Mouse (Mus musculus) lung, embryonic 16.5 days (tissue): ENCODE results near the gene Mamdc2. TPM values are rescaled to one million over a fixed set of nuclear protein-coding genes. Genes with fewer than 3 reads are reported as not detected.
A peak's percentile ranks its signal among the peaks of the same experiment; 100 is the strongest.
"Not testable (repeated sequence)": the region's sequence is repeated elsewhere in the genome, so short reads cannot be mapped to it uniquely, and the experiment has no call there.

Experiments used
- ATAC-seq: fragments of 200-750 bp; cut with Nextera tagmentation; 2 replicates; pipeline ENCODE4 v1.8.0; 2017; ENCODE audit warnings: low read depth, mild to moderate bottlenecking, moderate library complexity
- H3K27ac ChIP-seq: fragments of 300-500 bp; sonication (generic); 2 replicates; pipeline ENCODE4 v1.5.1; 2014; ENCODE audit warnings: mild to moderate bottlenecking, control low read depth, low read length
- H3K27me3 ChIP-seq: fragments of 300-500 bp; sonication (generic); 2 replicates; pipeline ENCODE4 v1.6.1; 2014; ENCODE audit warnings: low read depth, low read length, mixed read lengths; ENCODE audit not compliant: control insufficient read depth, insufficient read depth
- H3K36me3 ChIP-seq: fragments of 300-500 bp; sonication (generic); 2 replicates; pipeline ENCODE4 v1.6.1; 2014; ENCODE audit warnings: low read length; ENCODE audit not compliant: control insufficient read depth, insufficient read depth
- H3K4me1 ChIP-seq: fragments of 300-500 bp; sonication (generic); replicated peaks from 2 replicates; pipeline ENCODE4 v1.6.1; 2014; ENCODE audit warnings: low read length, mixed read lengths; ENCODE audit not compliant: control insufficient read depth, insufficient read depth
- H3K4me2 ChIP-seq: fragments of 300-500 bp; sonication (generic); 2 replicates; pipeline ENCODE4 v1.6.1; 2014; ENCODE audit warnings: low read depth, low read length, control low read depth
- H3K4me3 ChIP-seq: fragments of 300-500 bp; sonication (generic); 2 replicates; pipeline ENCODE4 v1.5.1; 2014; ENCODE audit warnings: mild to moderate bottlenecking, low read length, control low read depth
- H3K9ac ChIP-seq: fragments of 300-500 bp; sonication (generic); 2 replicates; pipeline ENCODE4 v1.6.1; 2014; ENCODE audit warnings: low read length, control low read depth
- H3K9me3 ChIP-seq: fragments of 300-500 bp; sonication (generic); 2 replicates; pipeline ENCODE4 v1.6.1; 2016; ENCODE audit warnings: low read length; ENCODE audit not compliant: control insufficient read depth
- WGBS: fragments of 180-500 bp; shearing (Covaris S2); extraction: QIAGEN DNeasy Blood & Tissue Kit; methylation state at CpG from one replicate; pipeline ENCODE4 v1.1.7; 2014; 5-methylcytosine and 5-hydroxymethylcytosine counted together
- polyA plus RNA-seq: library from polyadenylated mRNA; unstranded; fragments of >200 nt; fragmentation: Nextera tagmentation; extraction: Ambion mirVana; gene quantifications from 2 replicates; pipeline ENCODE4 v1.2.1, GENCODE M21; 2015

The Mamdc2 gene
- polyA plus RNA-seq, 1 experiment from 2014 or later, result 5.2 TPM

GRCm38 (mm10) chr19:23485940-23486600, 37.8 kb upstream of the Mamdc2 start:
- no peak overlapping the region for H3K27ac ChIP-seq
- no peak overlapping the region for H3K4me2 ChIP-seq
- no peaks in the 10 kb centered on the region for H3K9me3 ChIP-seq
- no peaks in the 10 kb centered on the region for H3K4me1 ChIP-seq
- H3K9ac ChIP-seq, result no peak overlapping the region
- no peaks in the 10 kb centered on the region for H3K36me3 ChIP-seq
- H3K27me3 ChIP-seq, result no peaks in the 10 kb centered on the region
- ATAC-seq, result peak; percentile 50
- 42% methylated on average over 7 of the region's 7 CpGs for WGBS
- H3K4me3 ChIP-seq, result no peak overlapping the region

- not testable (repeated sequence) for H3K9ac ChIP-seq, H3K4me1 ChIP-seq, H3K36me3 ChIP-seq, H3K27me3 ChIP-seq, ATAC-seq, H3K27ac ChIP-seq, H3K9me3 ChIP-seq, H3K4me2 ChIP-seq, H3K4me3 ChIP-seq
- 81% methylated on average over 2 of the region's 2 CpGs for WGBS
These were observed 34.3 kb upstream of the Mamdc2 start for GRCm38 (mm10) chr19:23482571-23482970.

GRCm38 (mm10) chr19:23479597-23479967, 31.3 kb upstream of the Mamdc2 start:
- Histone ChIP-seq H3K4me3 (no peak overlapping the region), H3K4me2 (no peak overlapping the region), H3K4me1 (peaks cover 5% of the 10 kb centered on the region; the same call in 1 of the 2 replicates), H3K27ac (no peak overlapping the region), H3K9ac (no peak overlapping the region), H3K9me3 (no peaks in the 10 kb centered on the region), H3K36me3 (no peaks in the 10 kb centered on the region), H3K27me3 (no peaks in the 10 kb centered on the region)
- ATAC-seq, result peak; percentile 63; the same call in 1 of the 2 replicates

- peaks cover 5% of the 10 kb centered on the region; the same call in 1 of the 2 replicates for H3K4me1 ChIP-seq
- no peak overlapping the region for H3K4me3 ChIP-seq
- H3K9ac ChIP-seq, result no peak overlapping the region
- no peaks in the 10 kb centered on the region for H3K36me3 ChIP-seq
- no peaks in the 10 kb centered on the region for H3K9me3 ChIP-seq
- peak; percentile 55; the same call in 1 of the 2 replicates for ATAC-seq
- no peaks in the 10 kb centered on the region for H3K27me3 ChIP-seq
- WGBS, result 11% methylated on average over 10 of the region's 10 CpGs
- 0 out of 2 replicates have a peak overlapping the region, but pooled peaks have one; percentile 12 for H3K27ac ChIP-seq
- no peak overlapping the region for H3K4me2 ChIP-seq
These were observed 30.8 kb upstream of the Mamdc2 start for GRCm38 (mm10) chr19:23478895-23479596.

GRCm38 (mm10) chr19:23477826-23478225, 29.6 kb upstream of the Mamdc2 start:
- Histone ChIP-seq H3K4me2 (no peak overlapping the region), H3K36me3 (no peaks in the 10 kb centered on the region), H3K9ac (no peak overlapping the region), H3K4me1 (peaks cover 5% of the 10 kb centered on the region; the same call in 1 of the 2 replicates), H3K27ac (no peak overlapping the region), H3K9me3 (no peaks in the 10 kb centered on the region), H3K27me3 (no peaks in the 10 kb centered on the region), H3K4me3 (no peak overlapping the region)
- ATAC-seq, result no peak
- WGBS, result 61% methylated on average over 6 of the region's 6 CpGs

GRCm38 (mm10) chr19:23467866-23468265, 19.6 kb upstream of the Mamdc2 start:
- H3K9ac ChIP-seq, result no peak overlapping the region
- no peaks in the 10 kb centered on the region for H3K27me3 ChIP-seq
- no peak overlapping the region for H3K4me3 ChIP-seq
- no peaks in the 10 kb centered on the region for H3K36me3 ChIP-seq
- ATAC-seq, result no peak
- H3K4me2 ChIP-seq, result no peak overlapping the region
- 37% methylated on average over 1 of the region's 1 CpGs for WGBS
- H3K27ac ChIP-seq, result no peak overlapping the region
- H3K4me1 ChIP-seq, result no peaks in the 10 kb centered on the region
- no peaks in the 10 kb centered on the region for H3K9me3 ChIP-seq

GRCm38 (mm10) chr19:23467011-23467410, 18.8 kb upstream of the Mamdc2 start:
- no peaks in the 10 kb centered on the region for H3K4me1 ChIP-seq
- 68% methylated on average over 2 of the region's 2 CpGs for WGBS
- no peaks in the 10 kb centered on the region for H3K36me3 ChIP-seq
- no peak overlapping the region for H3K9ac ChIP-seq
- ATAC-seq, result no peak
- H3K4me3 ChIP-seq, result no peak overlapping the region
- H3K27me3 ChIP-seq, result no peaks in the 10 kb centered on the region
- no peaks in the 10 kb centered on the region for H3K9me3 ChIP-seq
- no peak overlapping the region for H3K27ac ChIP-seq
- no peak overlapping the region for H3K4me2 ChIP-seq

- Histone ChIP-seq H3K4me2 (no peak overlapping the region), H3K27ac (no peak overlapping the region), H3K9me3 (no peaks in the 10 kb centered on the region), H3K4me1 (no peaks in the 10 kb centered on the region), H3K36me3 (no peaks in the 10 kb centered on the region), H3K27me3 (no peaks in the 10 kb centered on the region), H3K4me3 (no peak overlapping the region), H3K9ac (no peak overlapping the region)
- 19% methylated on average over 4 of the region's 4 CpGs for WGBS
- ATAC-seq, result no peak
These were observed 9.2 kb upstream of the Mamdc2 start for GRCm38 (mm10) chr19:23457492-23457891.

- ATAC-seq, result no peak
- H3K36me3 ChIP-seq, result no peaks in the 10 kb centered on the region
- no peaks in the 10 kb centered on the region for H3K9me3 ChIP-seq
- no peak overlapping the region for H3K9ac ChIP-seq
- WGBS, result 47% methylated on average over 4 of the region's 4 CpGs
- no peaks in the 10 kb centered on the region for H3K27me3 ChIP-seq
- H3K4me1 ChIP-seq, result peaks cover 5% of the 10 kb centered on the region; the same call in 1 of the 2 replicates
- no peak overlapping the region for H3K27ac ChIP-seq
- H3K4me3 ChIP-seq, result no peak overlapping the region
- no peak overlapping the region for H3K4me2 ChIP-seq
These were observed 3.1 kb upstream of the Mamdc2 start for GRCm38 (mm10) chr19:23451361-23451760.
